Mouse (Mus musculus) forebrain, postnatal 0 days (tissue): ENCODE data around the gene Rabl2. TPM values are rescaled to one million over a fixed set of nuclear protein-coding genes. Genes with fewer than 3 reads are reported as not detected.

Source experiments
- ATAC-seq: fragments of 200-750 bp; cut with Nextera tagmentation; 2 replicates; pipeline ENCODE4 v1.8.0; 2017; ENCODE audit warnings: mild to moderate bottlenecking, moderate library complexity
- DNase-seq: peaks from one replicate; pipeline ENCODE4 v3.0.0-alpha.2; 2015
- H3K27ac ChIP-seq: fragments of 300-500 bp; sonication (generic); 2 replicates; pipeline ENCODE4 v1.5.1; 2014; ENCODE audit warnings: low read depth, mild to moderate bottlenecking, antibody characterized with exemption, low read length, moderate library complexity, mixed read lengths
- H3K27me3 ChIP-seq: fragments of 300-500 bp; sonication (generic); 2 replicates; pipeline ENCODE4 v1.6.1; 2014; ENCODE audit warnings: mild to moderate bottlenecking, low read length, mixed read lengths; ENCODE audit not compliant: insufficient read depth
- H3K36me3 ChIP-seq: fragments of 300-500 bp; sonication (generic); 2 replicates; pipeline ENCODE4 v1.6.1; 2014; ENCODE audit warnings: mild to moderate bottlenecking, moderate library complexity; ENCODE audit not compliant: insufficient read depth
- H3K4me1 ChIP-seq: fragments of 300-500 bp; sonication (generic); 2 replicates; pipeline ENCODE4 v1.6.1; 2014; ENCODE audit warnings: antibody characterized with exemption; ENCODE audit not compliant: insufficient read depth
- H3K4me2 ChIP-seq: fragments of 300-500 bp; sonication (generic); 2 replicates; pipeline ENCODE4 v1.6.1; 2014; ENCODE audit warnings: low read depth, mild to moderate bottlenecking, moderate library complexity
- H3K4me3 ChIP-seq: fragments of 300-500 bp; sonication (generic); 2 replicates; pipeline ENCODE4 v1.5.1; 2014; ENCODE audit warnings: low read depth, low read length, mixed read lengths
- H3K9ac ChIP-seq: fragments of 300-500 bp; sonication (generic); 2 replicates; pipeline ENCODE4 v1.6.1; 2014; ENCODE audit warnings: mild to moderate bottlenecking
- H3K9me3 ChIP-seq: fragments of 300-500 bp; sonication (generic); 2 replicates; pipeline ENCODE4 v1.6.1; 2016; ENCODE audit warnings: low read length
- CTCF ChIP-seq: sonication (generic); IDR thresholded peaks from 2 replicates; pipeline ENCODE4 v1.5.1; 2016; ENCODE audit warnings: antibody characterized with exemption, control low read depth, low read depth
- WGBS: fragments of 180-500 bp; shearing (Covaris S2); extraction: QIAGEN DNeasy Blood & Tissue Kit; methylation state at CpG from one replicate; pipeline ENCODE4 v1.1.7; 2014; 5-methylcytosine and 5-hydroxymethylcytosine counted together
- polyA plus RNA-seq: library from polyadenylated mRNA; unstranded; fragments of >200 nt; fragmentation: Nextera tagmentation; extraction: Ambion mirVana; gene quantifications from 2 replicates; pipeline ENCODE4 v1.2.1, GENCODE M21; 2015
- total RNA-seq: library from RNA; depleted of rRNA; stranded (reverse); fragments of >200 nt; gene quantifications from 2 replicates; pipeline ENCODE4 v1.2.3, GENCODE M21; 2014

The Rabl2 gene
- total and polyA plus RNA-seq, 2 experiments from 2014 or later, result 38.6 to 62.6 TPM

DNA sequence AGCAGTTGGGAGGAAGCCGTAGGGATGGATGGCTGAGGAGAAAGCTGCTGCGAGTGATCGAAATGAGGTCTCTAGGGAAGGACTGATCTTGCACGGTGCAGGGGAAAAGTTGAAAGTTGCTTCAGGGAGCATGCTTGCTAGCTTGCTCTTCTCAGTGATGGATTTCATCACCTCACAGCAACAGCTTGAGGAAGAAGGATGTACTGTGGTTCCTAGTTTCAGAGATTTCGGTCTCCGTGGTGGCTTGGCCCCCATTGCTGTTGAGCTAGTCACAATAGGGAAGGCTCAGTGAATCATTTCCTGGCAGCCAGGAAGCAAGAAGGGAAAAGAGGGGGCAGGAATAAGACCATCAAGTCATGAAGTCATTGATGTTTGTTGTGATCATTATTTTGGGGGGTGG lies 36.1 kb downstream of the Rabl2 start:
- Histone ChIP-seq H3K4me2 (no peak overlapping the region), H3K4me1 (no peaks in the 10 kb centered on the region), H3K36me3 (peaks cover 15% of the 10 kb centered on the region), H3K4me3 (no peak overlapping the region), H3K27me3 (0 out of 2 replicates have a peak, but pooled peaks cover 5% of the 10 kb centered on the region), H3K9ac (no peak overlapping the region), H3K9me3 (no peaks in the 10 kb centered on the region), H3K27ac (no peak overlapping the region)
- 88% methylated on average over 6 of the region's 6 CpGs for WGBS
- TF ChIP-seq CTCF, result no peak
- ATAC-seq, result no peak
- DNase-seq, result no peak

DNA sequence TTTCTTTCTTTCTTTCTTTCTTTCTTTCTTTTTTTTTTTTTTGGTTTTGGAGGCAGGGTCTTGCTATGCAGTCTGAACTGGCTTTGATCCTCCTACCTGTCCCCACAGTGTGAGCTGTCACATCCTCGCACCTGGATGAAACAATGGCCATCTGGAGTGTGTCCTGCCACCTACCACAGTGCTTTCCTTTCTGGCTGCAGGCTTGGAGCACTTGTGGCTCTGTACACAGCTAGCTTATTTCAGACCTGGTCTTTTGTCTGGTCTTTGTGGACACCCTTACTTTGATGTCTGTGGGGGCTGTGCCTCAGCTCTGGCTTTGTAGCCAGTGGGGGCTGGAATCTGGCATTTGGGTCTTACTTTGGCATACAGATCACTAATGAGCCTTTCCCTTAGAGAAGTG lies 40.0 kb downstream of the Rabl2 start:
- H3K9ac ChIP-seq, result no peak overlapping the region
- no peaks in the 10 kb centered on the region for H3K4me1 ChIP-seq
- no peak overlapping the region for H3K27ac ChIP-seq
- no peak for TF ChIP-seq CTCF
- ATAC-seq (no peak), DNase-seq (no peak)
- H3K4me2 ChIP-seq, result no peak overlapping the region
- no peak overlapping the region for H3K4me3 ChIP-seq
- 76% methylated on average over 1 of the region's 1 CpGs for WGBS
- no peaks in the 10 kb centered on the region for H3K9me3 ChIP-seq
- H3K36me3 ChIP-seq, result peaks cover 35% of the 10 kb centered on the region
- 0 out of 2 replicates have a peak, but pooled peaks cover 5% of the 10 kb centered on the region for H3K27me3 ChIP-seq

DNA sequence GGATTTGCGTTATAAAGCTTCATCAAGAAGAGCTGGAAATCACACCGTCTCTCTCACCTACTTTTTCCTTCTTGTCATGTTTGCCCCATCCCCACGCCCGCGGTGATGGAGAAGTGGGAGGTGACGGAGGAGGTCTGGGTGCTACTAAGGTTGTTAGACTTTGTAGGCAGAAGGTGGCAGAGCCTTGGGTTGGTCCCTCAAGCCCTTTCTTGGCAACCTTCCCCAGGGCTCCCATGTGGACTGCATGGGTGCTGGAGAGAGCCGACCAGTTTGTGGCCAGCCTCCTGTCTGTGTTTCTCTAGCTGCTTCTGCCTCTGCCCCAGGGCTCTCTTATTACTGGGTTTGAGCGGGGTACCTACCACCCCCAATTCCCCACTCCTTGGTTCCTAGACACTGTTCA lies 41.2 kb downstream of the Rabl2 start:
- TF ChIP-seq CTCF, result no peak
- no peak for ATAC-seq

DNA sequence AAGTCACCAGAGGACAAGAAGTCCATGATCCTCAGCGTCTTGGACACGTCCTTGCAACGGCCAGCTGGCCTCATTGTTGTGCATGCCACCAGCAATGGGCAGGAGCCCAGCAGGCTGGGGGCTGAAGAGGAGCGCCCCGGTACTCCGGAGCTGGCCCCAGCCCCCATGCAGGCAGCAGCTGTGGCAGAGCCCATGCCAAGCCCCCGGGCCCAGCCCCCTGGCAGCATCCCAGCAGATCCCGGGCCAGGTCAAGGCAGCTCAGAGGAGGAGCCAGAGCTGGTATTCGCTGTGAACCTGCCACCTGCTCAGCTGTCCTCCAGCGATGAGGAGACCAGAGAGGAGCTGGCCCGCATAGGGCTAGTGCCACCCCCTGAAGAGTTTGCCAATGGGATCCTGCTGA lies 42.9 kb downstream of the Rabl2 start:
- Histone ChIP-seq H3K9me3 (no peaks in the 10 kb centered on the region), H3K9ac (no peak overlapping the region), H3K36me3 (peaks cover 48% of the 10 kb centered on the region), H3K27me3 (no peaks in the 10 kb centered on the region), H3K4me3 (no peak overlapping the region), H3K27ac (0 out of 2 replicates have a peak overlapping the region, but pooled peaks have one; percentile 9), H3K4me2 (peak overlapping the region; percentile 45), H3K4me1 (no peaks in the 10 kb centered on the region)
- ATAC-seq, result peak; percentile 74
- 24% methylated on average over 11 of the region's 11 CpGs for WGBS
- TF ChIP-seq CTCF, result no peak
- DNase-seq, result peak; percentile 61

More for the DNA sequence above, 41.2 kb downstream of the Rabl2 start:
- peaks cover 45% of the 10 kb centered on the region for H3K36me3 ChIP-seq
- H3K27me3 ChIP-seq, result no peaks in the 10 kb centered on the region
- H3K9me3 ChIP-seq, result no peaks in the 10 kb centered on the region
- no peak overlapping the region for H3K27ac ChIP-seq
- H3K4me3 ChIP-seq, result no peak overlapping the region
- DNase-seq, result no peak
- H3K4me2 ChIP-seq, result no peak overlapping the region
- 93% methylated on average over 8 of the region's 8 CpGs for WGBS
- H3K9ac ChIP-seq, result no peak overlapping the region
- no peaks in the 10 kb centered on the region for H3K4me1 ChIP-seq

DNA sequence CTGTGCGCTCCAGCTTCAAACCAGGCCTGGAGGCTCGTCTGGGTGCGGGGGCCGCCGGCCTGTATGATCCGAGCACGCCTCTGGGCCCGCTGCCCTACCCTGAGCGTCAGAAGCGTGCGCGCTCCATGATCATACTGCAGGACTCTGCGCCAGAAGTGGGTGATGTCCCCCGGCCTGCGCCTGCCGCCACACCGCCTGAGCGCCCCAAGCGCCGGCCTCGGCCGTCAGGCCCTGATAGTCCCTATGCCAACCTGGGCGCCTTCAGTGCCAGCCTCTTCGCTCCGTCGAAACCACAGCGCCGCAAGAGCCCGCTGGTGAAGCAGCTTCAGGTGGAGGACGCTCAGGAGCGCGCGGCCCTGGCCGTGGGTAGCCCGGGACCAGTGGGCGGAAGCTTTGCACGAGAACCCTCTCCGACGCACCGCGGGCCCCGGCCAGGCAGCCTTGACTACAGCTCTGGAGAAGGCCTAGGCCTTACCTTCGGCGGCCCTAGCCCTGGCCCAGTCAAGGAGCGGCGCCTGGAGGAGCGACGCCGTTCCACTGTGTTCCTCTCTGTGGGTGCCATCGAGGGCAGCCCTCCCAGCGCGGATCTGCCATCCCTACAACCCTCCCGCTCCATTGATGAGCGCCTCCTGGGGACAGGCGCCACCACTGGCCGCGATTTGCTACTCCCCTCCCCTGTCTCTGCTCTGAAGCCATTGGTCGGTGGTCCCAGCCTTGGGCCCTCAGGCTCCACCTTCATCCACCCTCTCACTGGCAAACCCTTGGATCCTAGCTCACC lies 43.7 kb downstream of the Rabl2 start:
- peaks cover 48% of the 10 kb centered on the region for H3K36me3 ChIP-seq
- H3K4me1 ChIP-seq, result no peaks in the 10 kb centered on the region
- peak; percentile 88 for ATAC-seq
- H3K9me3 ChIP-seq, result no peaks in the 10 kb centered on the region
- peak; percentile 46 for TF ChIP-seq CTCF
- 21% methylated on average over 53 of the region's 58 CpGs for WGBS
- peak overlapping the region; percentile 18 for H3K4me3 ChIP-seq
- peak overlapping the region; percentile 31 for H3K9ac ChIP-seq
- no peak overlapping the region for H3K27ac ChIP-seq
- H3K4me2 ChIP-seq, result peak overlapping the region; percentile 45
- peak; percentile 58 for DNase-seq
- no peaks in the 10 kb centered on the region for H3K27me3 ChIP-seq

DNA sequence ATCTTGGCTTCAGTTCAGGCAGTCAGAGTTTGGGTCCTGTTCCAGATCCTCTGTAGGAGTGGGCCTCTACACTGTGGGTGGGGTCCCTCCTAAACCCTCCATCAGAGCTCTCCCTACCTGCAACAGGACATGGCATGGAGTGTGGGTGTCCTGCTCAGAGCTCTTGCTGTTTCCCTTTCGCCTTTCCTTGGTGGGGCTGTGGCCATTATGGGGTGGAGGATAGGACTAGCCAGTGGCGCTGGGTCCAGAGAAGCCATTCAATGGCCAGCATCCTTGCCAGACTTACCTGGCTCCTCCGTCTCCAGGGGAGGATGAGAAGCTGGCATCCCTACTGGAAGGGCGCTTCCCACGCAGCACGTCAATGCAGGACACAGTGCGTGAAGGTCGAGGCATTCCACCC lies 44.4 kb downstream of the Rabl2 start:
- no peak for ATAC-seq
- H3K4me3 ChIP-seq, result no peak overlapping the region

DNA sequence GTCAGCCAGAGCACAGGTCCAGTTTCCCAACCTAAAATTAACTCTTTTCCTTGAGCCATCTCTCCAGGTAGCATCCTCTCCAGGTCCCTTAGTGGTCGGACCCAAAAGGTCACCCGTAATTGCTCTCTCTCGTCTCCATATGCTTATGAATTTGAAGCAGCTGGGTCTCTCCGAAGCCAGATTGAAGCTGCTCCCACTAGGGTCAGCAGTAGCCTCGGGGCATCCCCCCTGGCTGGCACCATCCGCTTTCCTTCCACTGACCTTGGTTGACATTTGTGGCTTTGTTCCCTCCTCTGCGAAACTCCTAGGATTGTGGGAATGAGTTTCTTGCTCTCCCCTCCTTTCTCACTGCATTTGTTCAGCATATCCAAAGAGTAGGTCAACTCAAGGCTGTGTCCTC lies 47.6 kb downstream of the Rabl2 start:
- ATAC-seq, result no peak
- Histone ChIP-seq H3K27me3 (no peaks in the 10 kb centered on the region), H3K9me3 (no peaks in the 10 kb centered on the region), H3K4me1 (no peaks in the 10 kb centered on the region), H3K27ac (no peak overlapping the region), H3K36me3 (peaks cover 26% of the 10 kb centered on the region), H3K9ac (no peak overlapping the region), H3K4me2 (no peak overlapping the region), H3K4me3 (no peak overlapping the region)
- no peak for DNase-seq
- TF ChIP-seq CTCF, result no peak
- 93% methylated on average over 7 of the region's 7 CpGs for WGBS

More for the DNA sequence above, 44.4 kb downstream of the Rabl2 start:
- Histone ChIP-seq H3K9me3 (no peaks in the 10 kb centered on the region), H3K4me2 (peak overlapping the region; percentile 45), H3K27me3 (no peaks in the 10 kb centered on the region), H3K9ac (no peak overlapping the region), H3K4me1 (no peaks in the 10 kb centered on the region), H3K27ac (no peak overlapping the region), H3K36me3 (peaks cover 48% of the 10 kb centered on the region)
- DNase-seq, result no peak
- no peak for TF ChIP-seq CTCF
- 63% methylated on average over 8 of the region's 8 CpGs for WGBS
